8 mouse cellular contexts compared by ENCODE assay signal in the genomic region with DNA sequence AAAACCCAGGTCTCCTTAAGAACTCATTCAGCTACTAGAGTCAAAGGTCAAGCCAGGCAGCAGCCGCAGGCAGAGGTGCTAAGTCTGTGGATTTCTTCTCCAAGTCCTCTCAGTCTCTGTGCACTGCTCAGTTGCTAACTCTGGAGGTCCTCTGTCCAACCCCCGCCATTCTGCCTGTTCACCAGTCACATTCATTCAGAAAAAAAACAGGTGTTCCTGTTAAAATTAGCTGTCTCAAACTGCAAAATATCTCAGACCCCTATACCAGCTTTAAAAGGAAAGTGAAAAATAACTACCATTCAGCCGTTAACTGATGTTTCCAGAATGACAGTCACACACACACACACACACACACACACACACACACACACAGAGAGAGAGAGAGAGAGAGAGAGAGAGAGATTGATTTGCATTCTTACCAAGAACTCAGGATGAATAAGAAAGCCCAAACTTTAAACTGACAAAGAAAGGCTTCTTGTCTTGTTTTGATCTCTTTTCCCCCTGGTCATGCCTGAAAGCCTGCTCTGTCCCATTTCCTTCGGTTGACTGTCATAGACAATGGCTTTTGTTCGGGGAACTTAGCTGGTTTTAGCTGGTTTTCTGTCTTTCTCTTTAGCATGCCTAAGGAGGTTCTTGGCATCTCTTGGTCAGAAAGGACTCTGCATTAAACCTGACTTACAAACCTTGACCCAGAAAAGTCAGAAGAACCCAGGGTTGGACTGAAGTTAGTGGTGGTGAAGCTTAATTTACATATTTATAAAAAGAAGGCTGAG. TPM values are rescaled to one million over a fixed set of nuclear protein-coding genes. Genes with fewer than 3 reads are reported as not detected.
DNase-seq lines count a peak whose midpoint lies in the region; ATAC-seq and TF ChIP-seq lines count a peak whose summit lies in the region.

No protein-coding gene starts in this region.

- no peaks in the 10 kb centered on the region for H3K27me3 ChIP-seq in hindbrain, embryonic 13.5 days
- H3K27me3 ChIP-seq in midbrain, embryonic 12.5 days = 0 out of 2 replicates have a peak, but pooled peaks cover 6% of the 10 kb centered on the region

- WGBS in hindbrain, embryonic 13.5 days = 4% methylated on average over 5 of the region's 5 CpGs
- 3% methylated on average over 5 of the region's 5 CpGs for WGBS in midbrain, embryonic 12.5 days

- H3K4me1 ChIP-seq in bone marrow macrophage, adult 2 months (ENCODE audit: control insufficient read depth, insufficient read depth, low read length) = peaks cover 35% of the 10 kb centered on the region
- H3K4me1 ChIP-seq in hindbrain, embryonic 13.5 days (replicated peaks) = peaks cover 56% of the 10 kb centered on the region
- H3K4me1 ChIP-seq in midbrain, embryonic 12.5 days = peaks cover 50% of the 10 kb centered on the region

- TF ChIP-seq POLR2A in bone marrow macrophage, adult 2 months (IDR thresholded peaks at IDR 0.05; ENCODE audit: borderline replicate concordance, low read depth, low read length) = no peak

- peaks cover 13% of the 10 kb centered on the region for H3K36me3 ChIP-seq in hindbrain, embryonic 13.5 days
- H3K36me3 ChIP-seq in midbrain, embryonic 12.5 days = peaks cover 15% of the 10 kb centered on the region; the same call in 1 of the 2 replicates

- 0 out of 2 replicates have a peak overlapping the region, but pooled peaks have one; percentile 13 for H3K4me3 ChIP-seq in bone marrow macrophage, adult 2 months (ENCODE audit: insufficient read depth, low read length)
- peak overlapping the region; percentile 0; the same call in 1 of the 2 replicates for H3K4me3 ChIP-seq in hindbrain, embryonic 13.5 days
- H3K4me3 ChIP-seq in midbrain, embryonic 12.5 days = no peak overlapping the region

- TF ChIP-seq CTCF in bone marrow macrophage, adult 2 months (IDR thresholded peaks at IDR 0.05; ENCODE audit: low read depth, low read length) = no peak

- no peaks in the 10 kb centered on the region for H3K9me3 ChIP-seq in hindbrain, embryonic 13.5 days
- H3K9me3 ChIP-seq in midbrain, embryonic 12.5 days = peaks cover 2% of the 10 kb centered on the region; the same call in 1 of the 2 replicates

- H3K9ac ChIP-seq in hindbrain, embryonic 13.5 days = peak overlapping the region; percentile 46
- 0 out of 2 replicates have a peak overlapping the region, but pooled peaks have one; percentile 11 for H3K9ac ChIP-seq in midbrain, embryonic 12.5 days (replicated peaks)

- peak; percentile 30 to 52 for DNase-seq in left cerebral cortex, postnatal 14 days (ENCODE audit: low spot score in 2 of 2)
- DNase-seq in left cerebral cortex, adult 9 months (ENCODE audit: low spot score in 2 of 2) = no peak
- DNase-seq in gastrocnemius, postnatal 36 days = no peak
- no peak for DNase-seq in gastrocnemius, postnatal 14 days

- intact Hi-C loops in left cerebral cortex, postnatal 14 days (cut with DNase I) = no loop called here
- intact Hi-C loops in gastrocnemius, postnatal 36 days (cut with DNase I) = no loop called here
- intact Hi-C loops in gastrocnemius, postnatal 14 days (cut with DNase I; ENCODE audit: low total_unique reads) = loop anchor here (10.0 kb wide), 1 partner anchor 64 kb away; no protein-coding TSS in a partner anchor

- peak overlapping the region; percentile 63 for H3K27ac ChIP-seq in bone marrow macrophage, adult 2 months (ENCODE audit: insufficient read depth, low read depth, low read length)
- peak overlapping the region; percentile 48 for H3K27ac ChIP-seq in hindbrain, embryonic 13.5 days
- H3K27ac ChIP-seq in midbrain, embryonic 12.5 days (replicated peaks) = peak overlapping the region; percentile 35; the same call in 1 of the 2 replicates

- ATAC-seq in hindbrain, embryonic 13.5 days (ENCODE audit: low FRiP score) = no peak
- 0 out of 2 replicates have a peak, but pooled peaks have one; percentile 7 for ATAC-seq in midbrain, embryonic 12.5 days (ENCODE audit: low FRiP score, low read depth)
- ATAC-seq in megakaryocyte, adult 5-6 weeks (ENCODE audit: poor library complexity, severe bottlenecking) = no peak

- peak overlapping the region; percentile 40 for H3K4me2 ChIP-seq in hindbrain, embryonic 13.5 days
- peak overlapping the region; percentile 29 for H3K4me2 ChIP-seq in midbrain, embryonic 12.5 days (replicated peaks)

RNA-seq across cellular contexts. Expression of gene Tlnrd1, which starts 5.2 kb away (rescaled TPM):
- 10 to 100 TPM; 18.5 to 20.7 TPM for total RNA-seq in left cerebral cortex, postnatal 14 days (2021)
- 11.8 and 12.0 TPM in 2 replicates for polyA plus RNA-seq in bone marrow macrophage, adult 2 months (2012; ENCODE audit: insufficient read depth, insufficient read length, missing spikeins)
- 7.5 and 7.6 TPM in 2 replicates for polyA plus RNA-seq in hindbrain, embryonic 13.5 days (2015; fragmentation: Nextera tagmentation; extraction: Ambion mirVana)
- polyA plus RNA-seq in midbrain, embryonic 12.5 days (2016; fragmentation: Nextera tagmentation; extraction: Ambion mirVana) = 15.9 and 17.5 TPM in 2 replicates
- 13.8 and 14.3 TPM in 2 replicates for total RNA-seq in megakaryocyte, adult 5-6 weeks (2015)
- 5.7 and 10.5 TPM in 2 replicates for total RNA-seq in megakaryocyte, adult 5-6 weeks (2017)
- total RNA-seq in gastrocnemius, postnatal 36 days (2021) = 1 to 10 TPM; 2.1 to 2.6 TPM
- 1 to 10 TPM; 4.8 to 5.5 TPM for total RNA-seq in gastrocnemius, postnatal 14 days (2021)

RNA-seq across cellular contexts. Expression of gene Mesd, which starts 5.4 kb away (rescaled TPM):
- total RNA-seq in left cerebral cortex, postnatal 14 days (2021) = 10 to 100 TPM; 44.6 to 54.9 TPM
- 39.7 and 40.5 TPM in 2 replicates for polyA plus RNA-seq in bone marrow macrophage, adult 2 months (2012; ENCODE audit: insufficient read depth, insufficient read length, missing spikeins)
- 73.6 and 74.5 TPM in 2 replicates for polyA plus RNA-seq in hindbrain, embryonic 13.5 days (2015; fragmentation: Nextera tagmentation; extraction: Ambion mirVana)
- polyA plus RNA-seq in midbrain, embryonic 12.5 days (2016; fragmentation: Nextera tagmentation; extraction: Ambion mirVana) = 80.6 and 85.1 TPM in 2 replicates
- total RNA-seq in megakaryocyte, adult 5-6 weeks (2015) = 16.9 and 18.4 TPM in 2 replicates
- total RNA-seq in megakaryocyte, adult 5-6 weeks (2017) = 24.3 and 25.8 TPM in 2 replicates
- 10 to 100 TPM; 20.9 to 25.9 TPM for total RNA-seq in gastrocnemius, postnatal 36 days (2021)
- total RNA-seq in gastrocnemius, postnatal 14 days (2021) = 10 to 100 TPM; 31.5 to 38.8 TPM

Comparison
In these comparisons a context has a peak if more than half of its experiments do, and no peak if none do; other contexts are left out.
1. DNase-seq: peak in left cerebral cortex, postnatal 14 days (2 of 2); none in left cerebral cortex, adult 9 months (0 of 2), gastrocnemius, postnatal 36 days (0 of 2) and gastrocnemius, postnatal 14 days (single experiment).
2. Peak in every context shown above with its lines, with median percentiles within 50 percentile points of each other: H3K27ac ChIP-seq.